Mouse (Mus musculus) left cerebral cortex, postnatal 36 days (tissue): ENCODE results near the gene Eif4e1b. TPM values are rescaled to one million over a fixed set of nuclear protein-coding genes. Genes with fewer than 3 reads are reported as not detected.

Experiments
- DNase-seq, 2 experiments: peaks; one replicate each; pipeline ENCODE4 v3.0.0; 2021 to 2022; ENCODE audit warnings: low spot score in 2 of 2, mixed read lengths in 1 of 2
- intact Hi-C: fragments of 180-260 bp; cut with DNase I; formaldehyde crosslinking; loops from one replicate; pipeline ENCODE4 v1.15.1; 2025
- total RNA-seq, 2 experiments: library from RNA; stranded (reverse); gene quantifications; 2 replicates each; pipeline ENCODE4 v1.2.3; 2021

The Eif4e1b gene
- total RNA-seq: not detected

DNA sequence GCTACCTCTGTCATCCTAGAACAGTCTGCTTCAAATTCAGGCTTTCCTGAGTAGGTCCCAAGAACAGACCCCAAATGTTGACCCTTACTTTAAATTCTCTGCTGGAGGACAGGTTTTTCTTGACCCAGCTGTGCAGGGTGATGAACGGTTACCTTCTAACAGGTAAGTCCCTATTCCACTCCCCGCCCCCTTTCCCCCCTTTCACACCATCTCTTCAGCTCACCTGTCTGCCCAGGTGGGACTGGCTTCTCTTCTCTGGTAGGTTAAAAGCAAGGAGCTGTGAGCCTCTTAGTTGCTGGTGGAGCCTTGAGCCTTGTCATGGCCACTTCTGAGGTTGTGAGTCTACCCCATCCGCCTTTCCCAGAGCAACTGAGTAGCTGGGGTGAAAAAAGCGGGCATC, at the start of gene Eif4e1b:
TSS of gene Eif4e1b (plus strand) at position 301 of the 400 bp plus-strand sequence.
- intact Hi-C loops: no loop called here
- no peak for DNase-seq

DNA sequence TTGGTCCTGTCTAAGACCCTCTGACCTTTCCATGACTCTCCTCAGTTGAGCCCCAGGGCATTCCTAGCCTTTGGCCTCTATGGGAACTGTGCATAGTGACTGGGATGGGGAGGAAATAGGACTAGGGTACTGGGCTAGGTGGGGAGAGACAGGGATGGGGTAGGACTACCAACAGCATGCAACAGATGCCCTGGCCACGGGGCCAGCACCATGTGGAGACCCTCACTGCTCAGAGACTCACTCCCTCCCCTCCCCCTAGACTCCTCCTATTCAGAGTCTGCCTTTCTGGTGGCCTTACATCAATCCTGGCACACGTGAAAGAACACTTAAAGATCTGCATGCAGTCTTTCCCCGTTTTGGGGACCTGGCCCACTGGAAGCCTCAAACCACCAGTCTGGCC, 46.9 kb upstream of the Eif4e1b start:
- intact Hi-C loops: no loop called here
- no peak for DNase-seq

DNA sequence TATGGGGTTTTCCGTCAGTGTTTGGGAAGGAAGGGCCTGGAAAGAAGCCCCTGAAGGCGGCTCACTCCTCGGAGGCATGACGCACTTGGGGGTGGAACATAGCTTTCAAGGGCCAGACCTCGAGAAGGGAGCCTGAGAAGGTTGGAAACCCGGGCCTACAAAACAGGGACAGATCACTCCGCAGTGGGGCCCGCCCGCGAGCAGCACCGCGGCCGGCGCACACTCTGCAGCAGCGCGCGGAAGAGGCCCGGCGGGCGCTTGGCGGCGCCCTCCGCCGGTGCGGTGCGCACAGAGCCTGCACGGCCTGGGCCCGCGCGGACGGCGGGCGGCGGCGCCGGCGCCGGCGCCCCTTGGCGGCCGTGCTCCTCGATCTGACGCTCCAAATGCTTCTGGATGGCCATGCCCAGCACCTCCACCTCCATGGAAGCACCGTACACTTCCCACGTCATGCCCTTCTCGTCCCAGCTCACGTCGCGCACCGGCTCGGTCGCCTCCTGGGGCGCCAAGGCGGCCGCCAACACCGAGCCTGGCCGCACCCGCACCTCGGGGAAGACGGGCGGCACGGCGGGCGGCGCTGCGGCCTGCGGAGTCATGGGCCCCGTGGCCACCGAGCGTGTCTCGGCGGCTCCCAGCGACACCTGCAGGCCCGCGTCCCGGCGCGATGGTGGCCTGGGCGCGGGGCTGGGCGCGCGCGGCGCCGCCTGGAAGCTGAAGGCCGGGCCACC, 46.1 kb upstream of the Eif4e1b start:
- no peak for DNase-seq
- intact Hi-C loops: no loop called here

DNA sequence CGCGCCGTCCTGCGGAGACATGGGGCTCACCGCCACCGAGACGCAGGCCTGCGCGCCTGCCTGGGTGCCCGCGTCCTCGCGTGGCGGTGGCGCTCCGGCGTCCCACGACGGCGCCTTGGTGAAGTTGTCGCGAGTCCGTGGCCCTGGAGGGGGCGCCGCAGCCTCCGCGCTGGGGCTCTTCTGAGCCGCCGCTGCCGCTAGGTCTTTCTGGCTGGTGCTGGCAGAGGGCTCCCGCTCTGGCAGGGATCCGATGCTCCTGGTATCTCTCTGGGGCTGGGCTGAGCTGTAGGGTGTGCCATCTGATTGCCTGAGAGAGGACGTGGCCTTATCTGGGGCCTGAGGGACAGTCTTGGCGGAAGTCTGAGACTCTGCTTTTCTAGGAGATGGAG, 45.6 kb upstream of the Eif4e1b start:
- intact Hi-C loops: no loop called here
- no peak for DNase-seq

DNA sequence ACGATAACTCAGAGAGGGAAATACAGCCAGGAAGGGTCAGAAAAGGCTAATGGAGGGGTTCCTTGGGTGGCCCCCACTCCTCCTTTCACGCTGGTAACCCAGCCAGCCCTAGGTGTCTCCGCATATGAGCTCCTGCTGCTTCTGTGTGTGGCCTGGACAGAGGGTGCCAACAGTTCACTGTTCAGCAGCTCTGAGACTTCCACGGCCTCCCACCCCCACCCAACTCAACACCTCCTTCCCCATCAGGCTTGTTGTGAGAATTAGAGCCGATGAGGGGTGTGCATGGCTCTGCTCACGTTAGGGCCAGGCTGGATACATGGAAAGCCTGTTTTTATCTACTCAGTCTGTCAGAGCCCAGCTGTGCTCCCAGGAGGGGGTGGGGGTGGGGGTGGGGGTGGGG, 37.7 kb upstream of the Eif4e1b start:
- intact Hi-C loops: no loop called here
- no peak for DNase-seq

DNA sequence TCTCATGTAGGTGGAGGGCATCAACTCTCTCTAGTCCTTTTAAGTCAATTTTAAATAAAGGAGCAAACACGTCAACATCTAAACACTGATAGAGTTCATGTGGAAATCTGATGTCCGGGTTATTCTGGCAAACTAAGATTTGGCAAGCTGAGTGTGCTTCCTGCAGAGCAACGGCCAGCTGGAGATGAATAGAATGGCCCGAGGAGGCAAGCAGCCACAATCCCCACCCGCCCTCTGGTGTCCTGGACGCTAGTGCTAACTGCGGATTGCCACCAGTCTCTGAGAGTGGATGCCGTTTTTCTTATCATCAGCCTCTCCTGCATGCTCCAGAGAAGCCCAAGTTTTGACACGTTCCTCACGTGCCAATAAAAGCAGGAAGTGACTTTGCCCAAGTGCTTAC, 36.9 kb upstream of the Eif4e1b start:
- DNase-seq: no peak
- intact Hi-C loops: no loop called here

DNA sequence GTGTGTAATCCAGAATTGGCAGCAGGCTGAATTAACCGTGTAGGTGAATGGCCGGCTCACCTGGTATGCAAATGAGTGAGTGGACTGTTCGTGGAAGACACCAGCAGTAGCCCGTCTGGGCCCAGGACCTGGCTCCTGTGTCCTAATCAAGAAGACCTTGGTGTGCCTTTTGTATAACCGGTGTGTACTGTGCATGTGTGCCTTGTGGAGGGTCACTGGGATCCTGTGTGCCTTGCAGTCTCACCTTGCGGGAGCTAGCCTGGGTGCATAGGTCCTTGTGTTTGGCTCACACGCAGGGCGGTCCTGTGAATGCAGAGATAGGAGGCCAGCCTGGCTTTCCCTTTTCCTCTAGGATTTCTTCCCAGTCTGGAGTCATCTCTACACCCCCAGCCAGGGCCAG, 35.6 kb upstream of the Eif4e1b start:
- intact Hi-C loops: no loop called here
- no peak for DNase-seq

DNA sequence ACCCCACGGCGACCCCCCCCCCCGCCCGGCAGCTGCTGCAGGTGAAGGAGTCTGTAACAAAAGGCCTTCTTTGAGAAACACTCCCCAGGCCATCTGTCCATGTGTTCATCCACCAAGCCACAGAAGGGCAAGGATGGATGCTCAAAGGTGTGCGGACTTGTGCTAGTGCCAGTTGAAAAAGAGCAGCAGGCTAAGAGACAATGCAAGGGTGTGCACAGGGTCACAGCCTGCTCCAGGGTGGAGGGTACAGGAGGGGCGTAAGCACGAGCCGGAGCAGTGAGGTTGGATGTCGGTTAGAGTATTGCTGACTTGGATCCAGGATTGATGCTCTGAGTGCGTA, 35.1 kb upstream of the Eif4e1b start:
- DNase-seq: no peak
- intact Hi-C loops: no loop called here

DNA sequence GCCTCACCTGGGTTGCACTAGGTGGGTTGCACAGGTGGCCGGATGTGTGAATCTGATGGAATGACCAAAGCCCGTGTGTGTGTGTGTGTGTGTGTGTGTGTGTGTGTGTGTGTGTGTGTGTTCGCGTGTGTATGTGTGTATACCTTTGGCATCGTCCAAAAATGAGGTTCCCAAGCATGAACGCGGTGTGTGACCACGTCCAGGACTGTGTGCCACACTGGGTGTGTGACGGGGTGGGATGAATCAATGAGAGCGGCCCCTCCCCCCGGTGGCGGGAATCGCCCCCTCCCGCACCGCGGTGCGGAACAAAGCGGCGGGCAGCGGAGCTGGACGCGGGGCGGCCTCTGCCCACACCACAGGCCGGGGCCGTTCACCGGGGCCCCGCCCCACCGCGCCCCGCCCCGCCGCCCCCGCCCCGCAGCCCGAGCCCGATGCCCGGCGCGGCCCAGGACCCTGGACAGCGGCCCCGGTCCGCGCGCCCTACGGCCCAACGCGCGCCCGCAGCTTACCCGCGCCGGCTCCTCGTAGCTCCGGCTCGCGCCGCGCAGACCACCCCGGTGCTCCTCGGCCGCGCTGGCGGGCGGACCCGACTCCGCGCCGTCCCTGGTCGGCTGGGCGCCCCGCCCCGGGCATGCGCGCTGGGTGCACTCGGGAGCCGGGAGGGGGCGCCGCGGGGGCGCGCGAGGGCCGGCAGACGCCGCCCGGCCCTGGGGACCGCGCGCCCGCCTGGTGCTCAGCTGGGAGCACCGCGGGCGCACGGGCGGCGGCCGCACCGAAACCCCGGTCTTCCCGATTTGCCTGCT, 34.5 kb upstream of the Eif4e1b start:
- peak in 1 of 2 experiments; percentile 85 for DNase-seq
- intact Hi-C loops: no loop called here

DNA sequence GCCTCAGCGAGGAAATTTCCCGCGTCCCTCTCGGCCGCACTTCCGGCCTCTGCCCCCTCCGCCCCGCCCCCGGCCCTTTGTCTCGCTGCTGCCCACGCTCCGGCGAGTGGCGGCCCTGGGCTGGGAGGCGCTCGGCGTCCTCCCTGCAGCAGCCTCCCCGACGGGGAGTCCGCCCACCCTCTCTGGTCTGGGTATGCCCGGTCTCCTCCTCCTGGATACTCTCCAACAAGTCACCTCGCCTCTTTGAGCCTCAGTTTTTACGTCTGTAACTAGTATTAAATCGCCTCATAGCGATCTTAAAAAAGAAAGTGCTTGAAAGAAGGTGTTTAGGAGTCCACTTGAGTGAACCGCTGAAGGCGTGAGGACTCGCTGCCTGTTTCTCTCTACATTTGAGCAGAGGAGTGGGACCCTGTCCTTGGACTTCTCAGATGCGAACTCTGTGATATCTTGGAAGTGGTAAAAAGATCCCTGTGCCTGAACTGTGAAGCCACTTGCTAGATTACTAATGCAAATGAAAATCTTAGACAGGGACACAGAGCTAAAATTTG, 33.9 kb upstream of the Eif4e1b start, which contains the start of gene Gprin1:
TSS of gene Gprin1 (minus strand) at position 11 of the 548 bp plus-strand sequence.
- intact Hi-C loops: no loop called here
- no peak for DNase-seq

DNA sequence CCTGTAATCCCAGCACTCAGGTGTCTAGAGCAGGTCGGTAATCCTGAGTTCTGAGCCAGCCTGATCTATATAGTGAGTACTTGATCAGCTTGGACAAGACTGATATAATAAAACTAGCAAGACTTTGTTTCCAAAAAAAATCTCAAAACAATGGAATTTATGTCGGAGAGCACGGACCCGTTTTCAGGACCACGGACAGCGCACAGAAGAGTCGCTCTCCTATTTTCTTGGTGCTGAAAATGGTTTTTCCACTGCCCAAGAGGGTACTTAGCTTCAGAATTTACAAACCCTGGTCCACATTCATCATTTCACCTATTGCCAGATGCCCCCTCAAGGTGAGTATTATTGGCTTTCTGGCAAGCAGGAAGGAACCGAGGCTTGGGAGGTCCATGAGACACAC, 33.1 kb upstream of the Eif4e1b start:
- intact Hi-C loops: no loop called here
- DNase-seq: no peak

DNA sequence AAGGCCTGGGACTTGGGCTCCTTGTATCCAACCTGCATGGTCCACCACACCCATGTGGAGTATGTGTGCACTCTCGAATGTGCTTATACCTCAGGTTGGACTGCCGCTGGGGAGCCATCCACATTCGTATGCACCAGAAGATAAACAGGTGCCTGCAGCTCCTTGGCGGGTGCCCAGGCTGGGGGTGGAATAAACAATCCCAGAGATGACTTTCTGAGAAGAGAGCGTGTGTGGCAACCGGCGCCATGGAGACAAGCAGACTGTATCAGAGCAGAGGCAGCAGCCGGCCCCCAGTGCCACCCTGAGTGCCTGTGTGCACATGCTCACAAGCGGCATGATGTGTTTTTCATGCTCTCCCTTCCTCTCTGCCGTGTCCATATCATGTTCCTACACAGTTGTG, 31.1 kb upstream of the Eif4e1b start:
- intact Hi-C loops: no loop called here
- DNase-seq: peak; percentile 85 to 87

DNA sequence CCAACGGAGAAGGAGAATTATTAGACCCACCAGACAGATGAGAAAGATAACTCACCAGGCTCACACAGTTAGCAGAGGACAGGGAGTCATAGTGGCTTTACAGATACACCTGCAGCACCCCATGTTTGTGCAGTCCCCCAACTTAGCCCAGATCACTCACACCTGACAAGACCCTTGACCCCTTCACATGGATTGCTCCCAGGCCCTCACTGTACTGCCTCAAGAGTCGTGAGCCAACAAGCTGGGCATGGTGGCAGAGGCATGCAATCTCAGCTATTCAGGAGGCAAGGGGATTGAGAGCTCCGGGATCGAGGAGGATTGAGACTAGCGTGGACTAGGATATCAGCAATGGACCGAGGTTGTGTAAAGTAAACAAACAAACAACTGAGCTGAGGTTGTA, 30.1 kb upstream of the Eif4e1b start:
- DNase-seq: peak in 1 of 2 experiments; percentile 7
- intact Hi-C loops: no loop called here

DNA sequence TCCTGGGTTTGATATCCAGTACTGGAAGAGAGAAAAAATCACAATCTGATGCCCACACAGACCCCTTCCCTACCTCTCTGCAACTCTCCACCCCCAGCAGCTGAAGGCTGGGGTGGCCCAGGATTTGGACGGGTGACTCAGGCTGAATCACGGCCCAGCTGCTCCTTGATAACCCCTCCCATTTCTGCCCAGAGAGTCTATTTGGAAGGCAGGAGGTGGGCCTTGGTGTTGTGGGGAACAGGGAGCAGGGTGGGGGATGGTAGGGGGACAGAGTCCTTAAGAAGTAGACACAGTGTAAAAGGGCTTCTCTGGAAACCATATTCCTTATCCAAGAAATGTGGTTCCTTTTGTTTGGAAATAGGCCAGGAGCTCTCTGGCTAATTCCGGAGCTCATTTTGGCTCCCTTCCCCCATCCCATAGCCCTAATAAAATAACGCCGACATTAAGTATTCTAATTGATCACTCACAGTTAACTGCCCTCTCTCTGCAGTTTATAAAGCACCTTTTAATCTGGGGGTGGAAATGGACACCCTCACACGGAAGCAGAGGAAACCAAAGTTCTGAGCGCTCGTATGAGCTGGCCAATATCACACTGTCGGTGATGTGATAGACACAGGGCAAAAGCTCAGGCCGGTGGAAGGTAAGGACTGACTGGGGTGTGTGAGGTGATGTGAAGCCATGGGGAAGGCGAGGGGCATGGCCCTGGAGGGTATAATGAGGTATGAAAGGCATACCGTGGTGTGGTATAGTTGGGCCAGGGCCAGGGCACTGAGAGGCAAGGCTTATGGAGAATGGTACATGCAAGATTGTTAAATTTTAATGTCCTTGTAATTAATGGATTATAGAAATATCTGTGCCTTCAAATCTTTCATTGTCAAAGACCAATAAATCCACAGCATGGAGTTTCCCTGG, 29.4 kb upstream of the Eif4e1b start:
- intact Hi-C loops: loop anchor here (5.0 kb wide), 1 partner anchor 43 kb away; no protein-coding TSS in a partner anchor
- DNase-seq: no peak

DNA sequence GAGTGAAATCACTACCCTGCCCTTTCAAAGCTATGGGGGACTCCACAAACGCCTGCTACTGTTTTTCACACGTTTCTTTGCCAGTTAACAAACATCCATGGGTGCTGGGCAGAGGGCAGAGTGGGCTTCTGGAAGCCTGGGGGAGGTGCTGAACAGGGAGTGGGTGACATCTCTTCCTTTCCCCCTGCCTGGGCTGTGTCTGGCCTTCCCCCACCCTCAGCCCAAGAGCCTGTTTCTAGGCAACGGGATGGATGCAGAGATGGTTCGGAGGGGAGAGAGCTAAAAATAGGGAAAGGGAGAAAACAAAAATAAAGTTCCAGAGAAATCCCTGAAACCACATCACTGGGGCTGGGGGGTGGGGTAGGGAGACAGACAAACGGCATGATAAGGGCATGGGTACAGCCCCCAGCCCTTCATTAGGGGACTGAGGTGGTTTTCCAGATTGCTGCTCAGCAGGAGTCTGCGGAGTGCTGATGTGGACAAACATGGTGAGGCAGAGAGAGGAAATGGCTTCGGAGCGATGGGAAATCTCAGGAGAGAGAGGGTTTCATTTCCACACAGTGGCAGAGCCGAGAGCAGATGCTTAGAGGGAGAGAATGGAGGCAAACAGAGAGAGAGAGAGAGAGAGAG, 28.5 kb upstream of the Eif4e1b start:
- intact Hi-C loops: loop anchor here (5.0 kb wide), 1 partner anchor 42 kb away; no protein-coding TSS in a partner anchor
- peak in 1 of 2 experiments; percentile 40 for DNase-seq

DNA sequence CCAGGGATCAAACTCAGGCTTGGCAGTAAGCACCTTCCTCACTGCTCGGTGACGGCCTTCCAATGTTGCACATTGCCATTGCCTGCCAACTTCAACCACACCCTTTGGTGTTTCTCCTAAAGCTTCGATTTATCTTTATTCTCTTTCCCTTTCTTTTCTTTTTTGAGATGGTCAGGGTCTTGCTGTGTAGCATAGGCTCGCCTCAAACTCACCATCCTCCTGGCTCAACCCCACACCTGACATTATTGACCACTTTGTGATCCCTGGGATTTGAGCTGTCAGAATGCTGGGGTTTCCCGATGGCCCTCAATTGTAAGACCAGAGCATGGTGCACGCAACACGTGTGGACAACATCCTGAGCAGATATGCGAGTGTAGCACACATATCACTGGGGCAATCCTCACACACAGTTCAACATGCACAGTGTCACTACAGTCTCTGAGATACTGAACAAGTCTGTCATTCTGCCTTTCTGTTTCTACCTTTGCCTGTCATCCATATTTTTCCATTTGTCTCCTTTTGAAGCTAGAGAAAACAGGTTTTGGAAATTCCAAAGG, 27.6 kb upstream of the Eif4e1b start:
- intact Hi-C loops: loop anchor here (2.0 to 5.0 kb wide), 2 partner anchors 39 to 41 kb away; no protein-coding TSS in a partner anchor
- DNase-seq: peak in 1 of 2 experiments; percentile 4

DNA sequence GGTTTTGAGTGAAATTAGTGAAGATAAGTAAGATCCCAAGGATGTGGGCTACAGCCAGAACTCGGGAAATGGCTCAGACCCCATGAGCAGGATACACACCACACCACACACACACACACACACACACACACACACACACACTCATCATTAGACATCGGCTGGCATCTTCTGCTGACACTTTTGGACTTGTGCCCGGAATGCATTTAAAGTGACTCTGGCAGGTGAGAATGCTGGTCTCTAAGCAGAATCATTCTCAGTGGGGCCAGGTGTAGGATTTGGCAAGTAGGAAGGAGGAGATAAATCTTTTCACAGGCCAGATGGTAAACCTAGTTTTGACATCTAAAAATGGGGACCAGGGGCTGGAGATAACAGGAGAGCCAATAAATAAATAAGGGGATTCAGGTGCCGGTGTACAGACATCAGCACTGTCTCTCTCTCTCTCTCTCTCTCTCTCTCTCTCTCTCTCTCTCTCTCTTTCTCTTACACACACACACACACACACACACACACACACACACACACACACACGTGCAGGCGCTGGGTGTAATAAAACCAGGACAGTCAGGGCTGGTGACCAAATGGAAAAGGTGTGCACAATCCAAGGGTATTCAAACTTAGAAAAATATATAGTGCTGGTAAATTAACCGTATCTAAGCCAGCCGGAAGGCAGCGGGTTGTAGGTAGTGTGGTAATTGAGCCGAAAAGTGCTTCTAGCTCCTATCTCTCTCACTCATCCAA, 26.5 kb upstream of the Eif4e1b start:
- peak in 1 of 2 experiments; percentile 42 for DNase-seq
- intact Hi-C loops: loop anchor here (2.0 to 5.0 kb wide), 2 partner anchors 40 kb away; no protein-coding TSS in a partner anchor
